Mouse (Mus musculus): ENCODE data around the gene Rab31.
A peak's percentile ranks its signal among the peaks of the same experiment; 100 is the strongest.

Gene Rab31

DNA sequence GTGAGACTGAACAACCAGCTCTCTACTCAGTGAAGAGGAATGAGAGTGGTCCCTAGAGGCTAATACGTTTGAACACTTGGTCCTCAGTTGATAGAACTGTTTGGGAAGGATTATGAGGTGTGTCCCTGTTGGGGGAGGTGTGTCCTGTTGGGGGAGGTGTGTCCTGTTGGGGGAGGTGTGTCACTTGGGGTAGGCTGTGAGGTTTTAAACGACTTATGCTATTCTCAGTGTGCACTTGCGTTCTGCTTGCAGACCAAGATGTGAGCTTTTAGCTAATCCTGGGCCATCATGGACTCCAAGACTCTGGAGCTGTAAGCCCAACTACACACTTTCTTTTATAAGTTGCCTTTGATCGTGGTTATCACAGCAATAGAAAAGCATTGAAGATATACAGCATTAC, 103.5 kb downstream of the Rab31 start:
- no peak for DNase-seq (ENCODE audit: inconsistent age in 2 of 2, low spot score in 1 of 2)

DNA sequence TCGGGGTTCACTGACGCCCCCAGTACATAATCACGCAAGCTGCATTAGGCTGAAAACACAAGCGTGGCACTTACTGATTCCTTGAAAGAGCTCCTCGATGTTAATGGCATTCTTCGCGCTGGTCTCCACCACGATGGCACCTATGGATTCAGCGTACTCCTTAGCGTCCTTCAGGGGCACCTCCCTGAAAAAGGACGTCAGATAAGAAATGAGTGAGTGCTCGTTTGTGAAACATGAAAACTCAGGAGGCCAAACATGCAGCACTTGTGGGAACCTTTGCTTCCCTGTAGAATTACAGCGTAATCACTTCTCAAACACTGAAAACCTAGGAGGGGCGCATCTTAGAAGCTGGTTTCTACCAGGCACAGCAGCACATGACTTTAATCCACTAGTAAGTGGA, 104.8 kb downstream of the Rab31 start:
- DNase-seq (ENCODE audit: inconsistent age in 2 of 2, low spot score in 1 of 2), result no peak

DNA sequence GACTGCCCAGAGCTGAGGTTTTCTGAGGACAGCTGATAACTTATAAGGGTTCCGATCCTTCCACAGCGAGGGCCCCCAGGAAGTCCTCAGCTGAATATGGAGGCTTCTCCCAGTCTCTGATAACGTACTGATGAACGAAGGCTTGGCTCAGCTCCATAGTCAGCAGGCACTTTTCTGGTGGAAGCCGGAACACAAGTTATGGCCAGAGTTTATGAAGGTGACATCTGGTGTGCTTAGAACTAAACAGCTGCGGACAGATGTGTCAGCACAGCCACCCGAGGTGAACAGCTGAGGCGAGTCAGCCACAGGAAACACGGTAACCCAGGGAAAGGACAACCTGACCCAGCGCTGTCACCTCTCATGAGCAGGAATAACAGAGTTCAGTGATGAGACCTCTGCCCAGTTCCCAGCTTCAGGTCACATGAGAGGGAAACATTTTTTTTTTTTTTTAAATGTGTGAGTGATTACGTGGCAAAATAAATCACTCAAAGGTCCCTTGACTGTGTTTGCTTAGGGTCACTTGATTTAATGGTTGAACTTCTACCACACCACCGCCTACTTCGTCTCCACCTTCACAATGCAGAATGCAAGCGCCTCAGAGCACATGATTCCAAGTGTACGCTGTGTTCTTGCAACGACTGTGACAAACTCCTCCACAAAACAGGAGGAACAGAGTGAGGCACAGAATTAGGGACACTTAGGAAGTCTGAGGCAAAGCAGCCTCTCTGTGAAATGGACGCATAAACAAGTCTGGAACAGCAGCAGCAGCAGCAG, 106.0 kb downstream of the Rab31 start:
- DNase-seq (ENCODE audit: inconsistent age in 2 of 2, low spot score in 1 of 2), result peak in 1 of 2 experiments; percentile 49

DNA sequence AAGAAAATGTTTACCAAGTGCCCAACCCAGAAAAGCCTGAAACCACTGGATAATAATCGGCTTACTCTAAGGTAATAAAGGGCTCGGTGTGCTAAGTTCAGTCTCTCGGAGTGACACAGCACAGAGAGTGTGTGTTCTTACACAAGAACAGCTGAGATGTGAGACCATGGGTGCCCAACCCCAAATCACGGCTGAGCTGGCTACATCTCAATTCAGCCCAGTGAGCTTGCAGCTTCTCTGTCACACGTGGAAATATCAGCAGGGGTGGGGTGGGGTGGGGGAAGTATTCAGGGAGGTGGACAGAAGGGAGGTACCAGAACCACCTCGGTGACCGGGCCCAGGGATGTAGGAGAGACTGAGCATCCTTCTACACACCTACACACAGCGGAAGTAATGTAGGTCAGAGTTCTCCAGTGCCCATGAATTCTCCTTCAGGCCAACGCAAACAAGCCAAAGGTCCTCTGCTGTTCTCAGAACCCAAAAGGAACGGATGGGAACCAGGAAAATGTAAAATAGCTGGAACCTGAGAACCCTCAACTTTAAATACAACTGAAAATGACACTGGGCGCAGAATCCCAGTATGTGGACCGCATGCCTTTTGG, 106.7 kb downstream of the Rab31 start:
- DNase-seq (ENCODE audit: inconsistent age in 2 of 2, low spot score in 1 of 2), result no peak

DNA sequence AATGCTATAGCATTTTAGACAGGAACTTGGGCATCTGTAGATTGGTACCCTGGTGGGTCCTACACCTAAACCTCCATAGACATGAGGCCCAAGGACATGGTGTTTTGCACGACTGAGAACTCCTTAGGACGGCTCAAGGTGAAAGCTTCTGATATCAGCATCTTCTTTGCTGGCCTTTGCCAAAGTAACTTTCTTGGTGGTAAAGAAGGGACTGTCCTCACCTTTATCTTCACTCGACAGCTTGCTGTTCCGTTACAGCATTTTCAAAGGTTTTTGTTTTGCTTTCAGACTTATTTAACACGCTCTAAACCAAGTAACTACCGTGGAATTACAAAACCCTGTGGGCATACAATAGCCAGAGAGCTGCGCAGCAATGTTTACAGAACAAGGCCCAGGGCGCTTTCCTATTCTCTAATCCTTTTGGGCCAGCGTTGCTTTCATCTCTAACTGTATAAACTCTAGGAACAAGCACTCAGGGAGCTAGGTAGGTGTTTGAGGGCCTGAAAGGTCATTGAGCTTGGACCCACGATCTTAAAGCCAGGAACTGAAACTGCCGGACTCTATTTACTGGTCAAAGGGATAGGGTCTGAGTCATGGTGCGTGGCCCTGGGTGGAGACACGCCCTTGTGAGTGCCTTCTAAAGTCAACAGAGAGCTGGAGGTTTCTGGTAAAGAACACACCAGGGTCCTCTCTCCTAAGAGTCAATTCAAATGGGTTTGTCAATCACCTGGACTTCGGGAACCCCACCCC, 109.0 kb downstream of the Rab31 start:
- DNase-seq (ENCODE audit: inconsistent age in 2 of 2, low spot score in 1 of 2), result peak in 1 of 2 experiments; percentile 52

DNA sequence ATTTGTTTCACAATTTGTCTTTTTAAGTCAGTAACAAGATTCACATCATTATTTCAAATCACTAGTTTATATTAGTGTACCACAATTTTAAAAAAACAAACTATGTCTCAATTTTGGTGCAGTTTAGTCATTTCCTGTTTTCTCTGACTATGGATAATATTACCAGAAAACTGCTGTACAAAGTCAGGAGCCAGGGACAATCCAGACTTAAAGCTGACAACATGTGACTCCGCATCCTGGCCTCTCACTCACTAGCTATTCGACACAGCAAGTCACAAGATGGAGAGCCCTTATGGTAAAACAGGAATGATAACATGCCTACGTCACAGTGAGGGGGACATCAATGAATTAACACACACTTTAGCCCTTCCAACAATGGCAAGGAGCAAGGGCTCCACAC, 109.9 kb downstream of the Rab31 start:
- no peak for DNase-seq (ENCODE audit: inconsistent age in 2 of 2, low spot score in 1 of 2)

DNA sequence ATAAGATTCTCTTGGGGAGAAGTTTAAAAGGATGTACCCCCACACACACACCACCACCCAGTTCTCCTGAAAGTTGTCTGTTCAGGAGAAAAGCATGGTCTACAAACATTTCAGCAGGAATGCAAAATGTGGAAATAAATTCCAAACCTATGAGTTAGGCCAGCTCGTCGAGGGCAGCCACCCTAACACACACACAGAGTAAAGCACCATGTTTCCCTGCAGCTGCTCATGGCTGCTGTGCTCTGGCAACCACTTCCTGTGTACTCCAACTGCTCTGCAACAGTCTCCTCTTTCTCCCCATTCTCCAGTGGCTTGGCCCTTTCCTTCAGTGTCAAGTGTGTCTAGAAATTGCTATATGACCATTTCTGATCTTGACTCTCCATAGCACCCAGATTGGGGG, 114.1 kb downstream of the Rab31 start:
- no peak for DNase-seq (ENCODE audit: inconsistent age in 2 of 2, low spot score in 1 of 2)

DNA sequence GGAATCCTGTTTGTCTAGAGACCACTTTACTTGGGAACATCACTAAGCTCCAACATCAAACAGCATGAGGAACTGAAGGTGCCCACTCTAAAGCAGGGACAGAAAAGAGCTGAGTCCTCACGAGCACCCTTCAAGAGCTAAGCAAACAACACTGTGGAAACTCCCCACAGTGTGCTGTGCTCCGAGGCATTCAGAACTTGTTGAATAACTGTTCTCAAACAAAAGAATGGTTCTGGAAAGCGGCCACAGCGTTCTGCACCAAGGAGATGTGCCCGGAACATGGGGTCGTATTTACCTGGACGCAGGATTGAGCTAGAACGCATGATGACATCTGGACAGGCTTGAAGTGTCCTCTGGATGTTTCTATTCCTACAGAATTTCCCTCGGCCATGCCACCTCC, 114.6 kb downstream of the Rab31 start:
- DNase-seq (ENCODE audit: inconsistent age in 2 of 2, low spot score in 1 of 2), result no peak

DNA sequence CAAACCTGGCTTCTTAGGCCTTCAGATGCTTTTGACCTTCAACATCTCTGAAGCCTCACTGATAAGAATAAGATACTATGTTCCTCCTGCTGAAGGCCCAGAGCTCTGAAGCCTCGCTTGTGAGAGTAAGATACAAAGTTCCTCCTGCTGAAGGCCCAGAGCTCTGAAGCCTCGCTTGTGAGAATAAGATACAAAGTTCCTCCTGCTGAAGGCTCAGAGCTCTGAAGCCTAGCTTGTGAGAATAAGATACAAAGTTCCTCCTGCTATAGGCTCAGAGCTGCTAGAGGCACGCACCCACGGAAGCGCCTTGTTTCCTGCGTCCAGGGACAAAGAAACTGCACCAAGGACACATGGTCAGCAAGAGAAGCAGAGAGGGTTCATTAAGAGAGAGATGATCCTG, 115.8 kb downstream of the Rab31 start:
- DNase-seq (ENCODE audit: inconsistent age in 2 of 2, low spot score in 1 of 2), result peak in 1 of 2 experiments; percentile 53

DNA sequence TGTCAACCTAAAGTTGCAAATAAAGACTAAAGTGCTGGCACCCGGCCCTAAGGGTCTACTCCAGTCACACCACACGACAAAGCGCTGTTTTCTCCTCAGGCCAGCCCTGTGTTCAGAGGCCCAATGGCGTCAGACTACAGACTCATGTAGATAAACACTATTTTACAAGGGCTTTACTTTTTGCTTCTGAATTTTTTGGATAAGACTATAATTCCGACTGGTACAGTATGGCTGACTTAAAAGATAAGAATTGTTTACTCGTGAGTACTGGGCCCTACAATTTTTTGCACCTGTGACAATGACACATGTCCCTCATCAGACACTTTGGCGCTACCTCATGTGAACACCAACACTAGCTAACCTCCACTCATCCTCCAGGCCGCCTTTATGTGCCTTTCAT, 116.5 kb downstream of the Rab31 start:
- DNase-seq (ENCODE audit: inconsistent age in 2 of 2, low spot score in 1 of 2), result no peak

DNA sequence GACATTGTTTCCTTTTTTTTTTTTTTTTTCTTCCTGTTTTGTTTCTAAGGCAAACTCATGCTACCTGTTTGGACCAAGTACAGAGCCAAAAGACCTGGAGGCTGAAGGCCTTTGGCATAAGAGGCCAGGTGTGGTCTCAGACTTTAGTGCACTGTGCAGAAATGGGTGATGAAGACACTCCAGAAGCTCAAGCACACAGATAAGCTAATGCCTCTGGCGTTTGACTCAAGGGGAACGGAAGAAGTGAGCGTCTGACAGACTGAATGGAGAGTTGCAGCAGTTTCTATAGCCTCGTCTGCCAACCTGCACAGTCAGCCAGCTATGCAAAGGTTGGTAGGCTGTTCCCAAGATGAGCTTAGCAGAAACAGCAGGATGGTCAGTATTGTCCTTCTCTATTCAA, 116.9 kb downstream of the Rab31 start:
- no peak for DNase-seq (ENCODE audit: inconsistent age in 2 of 2, low spot score in 1 of 2)

DNA sequence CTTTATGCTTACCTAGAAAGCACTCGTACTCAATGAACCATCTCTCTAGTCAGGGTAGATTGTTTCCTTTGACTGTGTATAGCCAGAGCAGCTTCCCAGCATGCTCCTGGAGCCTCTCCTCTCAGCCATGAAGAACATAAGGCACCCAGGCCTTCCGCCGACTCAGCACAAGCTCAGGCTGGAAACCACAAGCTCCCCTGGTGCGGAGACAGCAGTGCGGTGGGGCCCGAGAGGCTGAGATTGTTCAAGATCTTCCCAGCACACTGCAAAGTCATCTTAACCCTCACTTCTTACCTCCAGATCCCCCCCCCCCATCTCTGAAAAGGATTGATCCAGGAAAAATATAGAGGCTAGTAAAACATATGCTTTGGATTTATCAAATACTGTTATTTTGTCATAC, 122.0 kb downstream of the Rab31 start:
- no peak for DNase-seq (ENCODE audit: inconsistent age in 2 of 2, low spot score in 1 of 2)

DNA sequence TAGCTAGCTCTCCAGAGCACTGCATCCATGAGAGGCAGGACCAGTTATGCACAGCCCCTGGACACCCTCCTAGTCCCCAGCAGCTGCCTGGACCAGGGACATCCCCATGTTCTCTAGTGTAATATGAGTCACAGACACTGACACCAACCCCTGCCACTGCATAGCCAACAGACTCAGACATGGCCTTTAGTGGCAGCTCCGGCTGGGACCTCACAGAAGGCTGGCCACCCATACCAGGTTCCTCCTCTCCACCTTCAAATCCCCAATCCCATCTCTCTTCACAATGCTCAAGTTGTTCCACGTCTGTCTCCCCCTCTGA, 123.4 kb downstream of the Rab31 start:
- DNase-seq (ENCODE audit: inconsistent age in 2 of 2, low spot score in 1 of 2), result peak in 1 of 2 experiments; percentile 58

DNA sequence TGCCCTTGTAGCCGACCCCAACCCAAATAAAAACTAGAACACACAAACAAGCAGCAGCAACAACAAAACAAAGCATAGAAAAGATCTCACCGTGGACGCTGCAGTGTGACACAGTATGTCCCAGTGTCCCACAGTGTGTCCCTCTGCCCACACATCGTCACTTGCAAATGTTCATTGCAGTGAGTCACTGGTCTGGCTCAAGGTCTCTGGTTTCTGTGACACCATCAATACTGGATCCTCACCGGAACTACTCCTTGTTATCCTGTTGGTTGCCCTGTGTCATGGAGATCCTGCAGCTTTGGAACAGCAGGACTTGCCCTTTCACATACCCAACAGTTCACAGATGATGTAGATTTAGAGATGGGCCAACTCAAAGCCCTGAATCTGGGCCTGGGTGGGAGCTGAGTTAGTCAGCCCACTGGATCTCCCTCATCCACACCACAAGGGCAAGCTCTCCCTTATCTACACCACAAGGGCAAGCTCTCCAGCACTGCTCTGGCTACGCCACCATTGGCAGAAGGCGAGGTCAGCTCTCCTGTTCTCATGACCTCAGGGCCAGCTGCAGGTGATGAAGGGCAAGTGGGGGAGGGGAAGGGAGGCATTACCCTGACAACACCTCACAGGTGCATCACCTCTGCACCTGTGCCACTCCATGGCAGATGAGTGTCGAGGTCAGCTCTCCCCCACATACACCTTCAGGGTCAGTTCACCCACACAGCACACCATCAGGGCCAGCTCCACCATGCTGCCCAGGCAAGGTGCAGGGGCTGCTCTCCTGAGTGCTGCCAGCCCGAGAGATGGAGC, 124.0 kb downstream of the Rab31 start:
- DNase-seq (ENCODE audit: inconsistent age in 2 of 2, low spot score in 1 of 2), result peak; percentile 83 to 94

DNA sequence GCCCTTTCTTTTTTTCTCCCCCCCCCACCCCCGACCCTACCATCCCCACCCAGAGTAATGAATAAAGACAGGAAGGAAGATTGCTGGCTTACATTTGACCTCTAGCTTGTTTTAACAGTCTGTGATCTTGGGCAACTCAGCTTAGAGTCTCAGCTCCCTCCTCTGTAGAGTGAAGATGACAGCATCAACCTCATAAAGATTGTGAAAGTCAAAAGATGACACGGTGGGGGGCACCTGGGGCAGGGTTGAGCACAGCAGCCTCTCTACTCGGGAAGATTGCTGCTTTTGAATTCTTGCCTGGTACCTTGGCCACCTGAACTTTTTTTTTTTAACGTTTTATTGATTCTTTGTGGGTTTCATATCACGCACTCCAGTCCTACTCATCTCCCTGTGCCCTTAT, 124.6 kb downstream of the Rab31 start:
- peak in 1 of 2 experiments; percentile 71 for DNase-seq (ENCODE audit: inconsistent age in 2 of 2, low spot score in 1 of 2)

DNA sequence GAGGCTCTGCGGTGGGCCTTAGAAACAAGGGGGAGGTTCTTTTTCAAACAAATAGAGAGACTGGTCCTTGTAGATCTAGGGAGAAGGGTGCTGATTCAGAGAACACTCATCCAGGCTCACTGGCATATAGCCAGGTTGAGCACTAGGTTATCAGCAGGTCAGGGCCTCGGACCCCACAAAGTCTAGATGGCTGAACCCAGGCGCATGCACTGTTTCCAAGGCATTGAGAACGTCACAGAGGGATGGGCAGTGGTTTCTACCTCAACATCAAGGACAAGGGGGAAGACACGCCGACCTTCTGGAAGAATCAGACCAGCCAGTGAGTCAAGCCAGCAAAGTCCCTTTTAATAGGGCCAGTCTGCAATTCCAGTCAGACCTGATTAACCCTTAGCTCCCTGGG, 125.3 kb downstream of the Rab31 start:
- DNase-seq (ENCODE audit: inconsistent age in 2 of 2, low spot score in 1 of 2), result peak; percentile 90 to 95

DNA sequence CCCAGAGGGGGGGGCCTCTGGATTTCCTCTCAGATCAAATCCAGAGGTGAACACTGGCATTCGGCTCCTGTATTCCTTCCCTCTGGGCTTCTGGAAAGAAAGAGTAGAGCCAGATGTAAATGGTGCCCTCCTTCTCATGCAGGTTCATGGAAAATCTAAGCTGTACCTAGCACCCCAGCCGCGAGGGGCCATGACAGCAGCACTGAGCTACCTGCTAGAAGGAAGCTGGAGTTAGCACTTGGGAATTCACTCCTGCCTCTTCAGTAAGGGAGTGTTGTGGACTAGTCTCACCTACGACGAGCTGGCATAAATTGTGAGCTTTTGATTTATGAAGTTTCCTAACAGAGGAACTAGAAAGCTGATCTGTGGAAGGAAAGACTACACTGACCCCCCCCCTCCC, 129.0 kb downstream of the Rab31 start:
- DNase-seq (ENCODE audit: inconsistent age in 2 of 2, low spot score in 1 of 2), result no peak

DNA sequence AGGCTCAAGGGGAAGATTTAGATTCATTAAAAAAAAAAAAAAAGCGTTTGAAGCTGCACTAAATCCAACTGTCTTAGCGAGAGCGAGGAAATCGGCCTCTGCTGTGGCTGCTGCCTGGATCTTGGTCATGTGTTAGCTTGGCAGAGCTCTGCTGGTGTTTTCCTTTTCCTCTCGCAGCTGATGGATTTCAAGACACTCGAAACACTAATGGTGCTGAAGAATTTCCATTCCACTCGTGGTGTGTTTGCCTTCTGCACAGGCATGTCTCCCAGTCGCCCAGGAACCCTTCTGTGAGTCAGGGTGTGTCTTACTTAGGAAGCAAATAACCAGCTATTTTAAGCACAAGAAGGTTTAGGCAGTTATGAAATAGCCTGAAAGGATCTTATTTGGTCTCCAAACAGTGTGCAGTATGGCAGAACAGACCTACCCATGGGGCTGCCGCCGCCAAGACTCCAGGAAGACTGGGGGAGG, 129.5 kb downstream of the Rab31 start:
- peak in 1 of 2 experiments; percentile 47 for DNase-seq (ENCODE audit: inconsistent age in 2 of 2, low spot score in 1 of 2)

DNA sequence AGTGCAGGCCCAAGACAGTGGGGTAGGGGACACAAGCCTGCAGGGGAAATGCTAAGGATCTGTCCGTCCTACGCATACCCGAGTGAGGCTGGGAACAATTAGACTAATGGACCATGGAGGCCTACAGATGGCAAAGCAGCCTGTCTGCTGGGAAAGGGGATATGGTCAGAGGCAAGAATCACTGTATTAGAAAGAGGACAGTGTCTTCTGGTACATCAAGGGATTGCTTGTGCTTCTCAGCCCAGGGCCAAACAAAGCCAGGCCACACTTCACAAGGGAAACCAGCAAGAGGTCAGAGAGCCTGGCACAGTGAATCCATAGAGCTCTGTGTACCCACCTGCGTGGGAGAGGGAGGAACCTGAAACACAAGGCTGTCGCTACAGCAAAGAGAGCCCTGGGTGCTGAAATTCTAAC, 130.0 kb downstream of the Rab31 start:
- DNase-seq (ENCODE audit: inconsistent age in 2 of 2, low spot score in 1 of 2), result no peak

DNA sequence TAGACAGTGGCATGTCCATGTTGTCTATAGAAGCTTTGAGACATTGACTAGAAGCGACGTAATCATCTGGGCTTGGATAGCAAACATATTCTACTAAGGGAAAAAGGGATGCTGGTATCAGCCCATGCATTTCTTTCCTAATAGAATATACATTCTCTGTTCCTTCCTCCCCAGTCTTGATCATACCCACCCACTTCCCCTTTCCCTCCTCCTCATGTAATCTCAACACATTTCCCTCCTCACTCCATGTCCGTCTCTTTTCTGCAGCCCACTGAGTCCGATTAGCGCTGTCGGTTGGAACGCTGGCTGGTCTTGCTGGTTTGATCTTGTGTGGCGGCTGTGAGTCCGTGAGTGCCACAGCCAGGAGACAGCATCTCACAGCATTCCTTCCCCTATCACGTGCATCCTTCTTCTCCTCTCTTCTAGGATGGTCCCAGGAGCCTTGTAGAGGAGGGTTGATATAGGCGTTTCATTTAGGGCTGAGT, 130.8 kb downstream of the Rab31 start, which contains the start of gene Txndc2:
Gene Txndc2, minus strand, starts transcription at position 435 of the 485 bp plus-strand sequence.
- no peak for DNase-seq (ENCODE audit: inconsistent age in 2 of 2, low spot score in 1 of 2)

DNA sequence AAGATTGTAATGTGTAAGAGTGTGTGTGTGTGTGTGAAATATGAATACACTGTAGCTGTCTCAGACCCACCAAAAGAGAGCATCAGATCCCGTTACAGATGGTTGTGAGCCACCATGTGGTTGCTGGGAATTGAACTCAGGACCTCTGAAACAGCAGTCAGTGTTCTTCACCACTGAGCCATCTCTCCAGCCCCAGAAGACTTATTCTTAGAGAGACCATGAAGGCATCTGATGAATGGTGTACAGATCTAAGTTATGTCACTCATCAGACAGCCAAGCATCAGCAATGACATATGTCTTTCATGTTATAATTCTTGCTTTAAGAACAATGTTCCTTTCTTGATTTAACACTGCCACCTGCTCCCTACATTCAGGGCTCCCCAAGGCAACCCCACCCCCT, 133.4 kb downstream of the Rab31 start:
- DNase-seq (ENCODE audit: inconsistent age in 2 of 2, low spot score in 1 of 2), result no peak

Measured in adrenal gland, adult (tissue).